Comparison of ENCODE assay signal across 16 mouse cellular contexts in the genomic region with DNA sequence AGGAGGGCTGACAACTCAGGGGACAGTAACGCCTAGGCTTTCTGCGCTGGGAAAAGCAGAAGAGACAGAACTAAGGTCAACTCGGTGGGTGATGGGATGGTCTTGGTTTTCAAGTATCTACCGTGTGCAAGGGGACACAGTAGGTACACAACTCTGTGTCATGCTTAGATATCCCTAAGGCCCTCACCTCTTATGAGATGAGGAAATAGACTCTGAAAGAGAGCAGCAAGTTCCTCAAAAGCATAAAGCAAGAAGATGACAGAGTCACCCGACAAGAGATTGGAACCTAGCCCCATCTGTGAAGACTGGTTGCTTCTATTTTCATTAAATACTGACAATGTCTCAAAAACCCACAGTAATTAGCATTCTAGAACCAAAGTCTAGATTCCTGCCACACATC.
"Had no signal": no experiment of that assay in that cellular context is flagged by ENCODE, and none has a peak within 500 bp of the region (broad histone marks: within the 10 kb centered on the region; RNA-seq: fewer than 3 reads in every experiment).

No protein-coding gene starts in this region.

- H3K9me3 ChIP-seq: midbrain, embryonic 10.5 days; midbrain, embryonic 12.5 days; neural tube, embryonic 13.5 days; neural tube, embryonic 15.5 days had no signal

- H3K27ac ChIP-seq: midbrain, embryonic 10.5 days; midbrain, embryonic 12.5 days; neural tube, embryonic 13.5 days; neural tube, embryonic 15.5 days had no signal

- H3K27me3 ChIP-seq: midbrain, embryonic 12.5 days; neural tube, embryonic 13.5 days; neural tube, embryonic 15.5 days had no signal

- DNase-seq: lung, adult 18-20 months; lung, embryonic 14.5 days; lung, postnatal 10 days; lung, postnatal 4 days; midbrain, embryonic 14.5 days; right cerebral cortex, postnatal 14 days; spleen, adult 18-20 months; thymus, adult 18-20 months; thymus, postnatal 14 days; thymus, postnatal 36 days had no signal

- ATAC-seq: midbrain, embryonic 16.5 days had no signal

- H3K36me3 ChIP-seq: midbrain, embryonic 10.5 days; midbrain, embryonic 12.5 days; neural tube, embryonic 13.5 days; neural tube, embryonic 15.5 days had no signal

- H3K9ac ChIP-seq: lung, embryonic 14.5 days; midbrain, embryonic 12.5 days; neural tube, embryonic 13.5 days; neural tube, embryonic 15.5 days had no signal

- H3K4me1 ChIP-seq: midbrain, embryonic 10.5 days; midbrain, embryonic 12.5 days; neural tube, embryonic 13.5 days; neural tube, embryonic 15.5 days had no signal

- H3K4me3 ChIP-seq: midbrain, embryonic 10.5 days; midbrain, embryonic 12.5 days; myocyte; neural tube, embryonic 13.5 days; neural tube, embryonic 15.5 days had no signal
